ENCODE assay signal across 8 mouse cellular contexts in the genomic region with DNA sequence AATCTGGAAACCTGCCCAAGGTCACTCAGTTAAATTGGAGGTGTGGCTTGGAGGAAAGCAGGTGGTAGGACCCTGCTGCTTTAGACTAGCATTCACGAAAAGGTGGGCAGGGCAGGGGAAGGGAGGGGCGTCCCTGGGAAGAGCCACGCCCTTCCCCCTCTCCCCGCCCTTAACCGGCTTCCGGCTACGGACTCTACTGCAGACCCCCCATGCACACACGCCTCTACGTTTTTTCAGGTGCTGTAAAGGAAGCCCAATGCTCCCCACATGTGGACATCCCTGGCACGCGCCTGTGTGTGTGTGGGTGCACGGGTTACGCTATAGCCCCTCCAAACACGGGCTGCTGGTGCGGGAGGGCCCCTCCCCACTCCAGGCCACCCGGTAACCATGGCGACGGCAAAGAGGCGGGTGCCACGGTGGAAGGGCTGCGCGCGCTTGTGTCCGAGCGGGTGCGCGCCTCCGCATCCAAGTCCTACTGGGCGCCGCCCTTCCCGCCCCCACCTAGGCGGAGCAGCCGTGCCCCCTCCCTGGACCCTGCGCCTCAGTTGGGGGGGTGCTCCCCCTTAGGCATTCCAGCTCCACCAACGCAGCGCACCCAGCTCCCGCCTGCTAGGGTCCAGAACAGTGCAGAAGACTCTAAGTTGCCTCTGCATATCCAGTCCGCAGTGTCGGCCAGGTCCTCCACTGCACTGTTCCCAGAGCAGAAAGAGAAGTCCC. TPM values are rescaled to one million over a fixed set of nuclear protein-coding genes. Genes with fewer than 3 reads are reported as not detected.
DNase-seq lines count a peak whose midpoint lies in the region; ATAC-seq lines count a peak whose summit lies in the region.

No protein-coding gene starts in this region.

- DNase-seq in R1 (ENCODE audit: low read depth, low spot score), result peak; percentile 93
- DNase-seq in layer of hippocampus, postnatal 14 days (ENCODE audit: low spot score in 2 of 2), result peak; percentile 48 to 65
- peak; percentile 77 for DNase-seq in retina, embryonic 14.5 days (ENCODE audit: low spot score)
- no peak for DNase-seq in natural killer cell, adult 2 months (ENCODE audit: low spot score in 2 of 2)

- no peaks in the 10 kb centered on the region for H3K27me3 ChIP-seq in forebrain, embryonic 13.5 days
- no peaks in the 10 kb centered on the region; the same call in 1 of the 2 replicates for H3K27me3 ChIP-seq in hindbrain, embryonic 12.5 days
- no peaks in the 10 kb centered on the region for H3K27me3 ChIP-seq in lung, embryonic 16.5 days (ENCODE audit: control insufficient read depth, insufficient read depth, low read depth, low read length)

- peak overlapping the region; percentile 63 for H3K9ac ChIP-seq in forebrain, embryonic 13.5 days
- peak overlapping the region; percentile 63 for H3K9ac ChIP-seq in hindbrain, embryonic 12.5 days
- H3K9ac ChIP-seq in lung, embryonic 16.5 days (ENCODE audit: low read length), result peak overlapping the region; percentile 55

- H3K27ac ChIP-seq in brown adipose tissue, adult 24 weeks (replicated peaks; ENCODE audit: low read depth, low read length), result no peak overlapping the region
- peak overlapping the region; percentile 88 for H3K27ac ChIP-seq in forebrain, embryonic 13.5 days
- H3K27ac ChIP-seq in hindbrain, embryonic 12.5 days, result peak overlapping the region; percentile 84
- peak overlapping the region; percentile 85 for H3K27ac ChIP-seq in lung, embryonic 16.5 days (ENCODE audit: low read length)

- H3K4me3 ChIP-seq in brown adipose tissue, adult 24 weeks (ENCODE audit: insufficient read depth, low read depth, low read length), result peak overlapping the region; percentile 42; the same call in 1 of the 2 replicates
- peak overlapping the region; percentile 48 for H3K4me3 ChIP-seq in forebrain, embryonic 13.5 days
- H3K4me3 ChIP-seq in hindbrain, embryonic 12.5 days, result peak overlapping the region; percentile 39
- H3K4me3 ChIP-seq in lung, embryonic 16.5 days (ENCODE audit: low read length), result peak overlapping the region; percentile 55

- peak; percentile 62 for ATAC-seq in forebrain, embryonic 13.5 days
- peak; percentile 74 for ATAC-seq in hindbrain, embryonic 12.5 days (ENCODE audit: low FRiP score)
- peak; percentile 85 for ATAC-seq in lung, embryonic 16.5 days (ENCODE audit: low read depth)

- under 1% methylated on average over 39 of the region's 39 CpGs for WGBS in forebrain, embryonic 13.5 days
- WGBS in hindbrain, embryonic 12.5 days, result under 1% methylated on average over 39 of the region's 39 CpGs
- WGBS in lung, embryonic 16.5 days, result 0% methylated on average over 34 of the region's 39 CpGs

- no peaks in the 10 kb centered on the region for H3K4me1 ChIP-seq in brown adipose tissue, adult 24 weeks (ENCODE audit: control insufficient read depth, insufficient read depth, insufficient read length, low read length)
- H3K4me1 ChIP-seq in forebrain, embryonic 13.5 days, result peaks cover 82% of the 10 kb centered on the region
- peaks cover 77% of the 10 kb centered on the region for H3K4me1 ChIP-seq in hindbrain, embryonic 12.5 days
- peaks cover 48% of the 10 kb centered on the region for H3K4me1 ChIP-seq in lung, embryonic 16.5 days (replicated peaks; ENCODE audit: control insufficient read depth, insufficient read depth, low read length)

- H3K4me2 ChIP-seq in forebrain, embryonic 13.5 days, result peak overlapping the region; percentile 88
- H3K4me2 ChIP-seq in hindbrain, embryonic 12.5 days (replicated peaks), result peak overlapping the region; percentile 80
- peak overlapping the region; percentile 82 for H3K4me2 ChIP-seq in lung, embryonic 16.5 days (ENCODE audit: low read depth, low read length)

- H3K36me3 ChIP-seq in forebrain, embryonic 13.5 days (ENCODE audit: poor library complexity, severe bottlenecking), result peaks cover 48% of the 10 kb centered on the region
- peaks cover 31% of the 10 kb centered on the region for H3K36me3 ChIP-seq in hindbrain, embryonic 12.5 days
- peaks cover 9% of the 10 kb centered on the region for H3K36me3 ChIP-seq in lung, embryonic 16.5 days (ENCODE audit: control insufficient read depth, insufficient read depth, low read length)

- no peaks in the 10 kb centered on the region for H3K9me3 ChIP-seq in forebrain, embryonic 13.5 days (replicated peaks)
- H3K9me3 ChIP-seq in hindbrain, embryonic 12.5 days (replicated peaks), result no peaks in the 10 kb centered on the region
- H3K9me3 ChIP-seq in lung, embryonic 16.5 days (ENCODE audit: control insufficient read depth, low read length), result no peaks in the 10 kb centered on the region

RNA-seq across cellular contexts. Expression of gene Ptprf, which starts 30.5 kb away (rescaled TPM):
- 0.67 and 0.88 TPM in 2 replicates for polyA plus RNA-seq in brown adipose tissue, adult 24 weeks (2012; ENCODE audit: insufficient read depth, insufficient read length, missing spikeins)
- 62.9 and 76.1 TPM in 2 replicates for polyA plus RNA-seq in forebrain, embryonic 13.5 days (2015; fragmentation: Nextera tagmentation; extraction: Ambion mirVana)
- 131 and 137 TPM in 2 replicates for polyA plus RNA-seq in hindbrain, embryonic 12.5 days (2016; fragmentation: Nextera tagmentation; extraction: Ambion mirVana)
- 100 to 1,000 TPM; 106 to 112 TPM for total RNA-seq in layer of hippocampus, postnatal 14 days (2021)
- polyA plus RNA-seq in lung, embryonic 16.5 days (2015; fragmentation: Nextera tagmentation; extraction: Ambion mirVana), result 79.7 and 84.3 TPM in 2 replicates

Comparison
In these comparisons a context has a peak if more than half of its experiments do, and no peak if none do; other contexts are left out.
1. DNase-seq: peak in R1 (single experiment), layer of hippocampus, postnatal 14 days (2 of 2) and retina, embryonic 14.5 days (single experiment); none in natural killer cell, adult 2 months (0 of 2).
2. RNA of gene Ptprf, which starts 30.5 kb away (polyA plus RNA-seq): 131 to 137 TPM in hindbrain, embryonic 12.5 days, 79.7 to 84.3 TPM in lung, embryonic 16.5 days and 62.9 to 76.1 TPM in forebrain, embryonic 13.5 days; 0.67 to 0.88 TPM in brown adipose tissue, adult 24 weeks; every median in the first group is over 10 times any median in the second.
3. Peak in every context shown above with its lines, with median percentiles within 50 percentile points of each other: H3K4me3 ChIP-seq, ATAC-seq, H3K4me2 ChIP-seq and H3K9ac ChIP-seq.